Mouse (Mus musculus): ENCODE results near the gene Pdzd2.

Gene Pdzd2

DNA sequence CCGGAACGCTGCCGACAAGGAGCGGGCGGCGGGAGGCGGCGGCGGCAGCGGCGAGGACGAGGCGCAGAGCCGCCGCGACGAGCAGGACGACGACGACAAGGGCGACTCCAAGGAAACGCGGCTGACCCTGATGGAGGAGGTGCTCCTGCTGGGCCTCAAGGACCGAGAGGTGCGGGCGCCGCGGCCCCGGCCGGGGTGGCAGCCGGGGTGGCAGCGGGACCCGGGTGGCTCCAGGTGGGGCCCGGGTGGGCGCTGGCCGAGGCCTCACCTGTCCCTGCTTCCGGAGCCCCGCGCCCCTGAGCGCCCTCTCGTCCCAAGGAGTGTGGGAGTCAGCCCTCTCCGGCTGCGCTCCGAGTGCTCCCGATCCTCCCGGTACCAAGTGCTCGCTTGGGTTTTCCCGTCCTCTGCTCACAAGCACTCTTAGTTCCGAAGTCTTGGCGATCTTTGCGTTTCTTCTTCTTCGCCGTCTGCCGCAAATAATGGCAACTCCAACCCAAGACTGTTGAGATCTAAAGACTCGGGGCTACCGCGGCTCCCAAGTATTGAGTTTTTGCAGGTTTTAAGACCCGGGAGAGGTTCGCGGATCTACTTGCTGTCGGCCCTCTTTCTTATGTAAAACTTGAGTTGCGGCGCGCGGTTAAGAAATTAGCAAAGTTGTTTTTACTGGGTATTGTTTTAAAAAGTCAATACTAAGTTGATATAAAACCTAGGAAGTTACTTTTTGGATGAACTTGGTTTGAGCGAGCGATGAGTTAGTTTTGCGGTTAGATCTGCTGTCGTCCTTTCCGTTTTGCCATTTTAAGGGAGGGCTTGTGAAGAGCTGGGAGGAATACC is 417.7 kb downstream of the Pdzd2 start, which contains the start of gene 1810049J17Rik:
TSS of gene 1810049J17Rik (minus strand) at position 112 of the 834 bp plus-strand sequence.
- in situ Hi-C loops (cut with MboI, MseI), result no loop called here

DNA sequence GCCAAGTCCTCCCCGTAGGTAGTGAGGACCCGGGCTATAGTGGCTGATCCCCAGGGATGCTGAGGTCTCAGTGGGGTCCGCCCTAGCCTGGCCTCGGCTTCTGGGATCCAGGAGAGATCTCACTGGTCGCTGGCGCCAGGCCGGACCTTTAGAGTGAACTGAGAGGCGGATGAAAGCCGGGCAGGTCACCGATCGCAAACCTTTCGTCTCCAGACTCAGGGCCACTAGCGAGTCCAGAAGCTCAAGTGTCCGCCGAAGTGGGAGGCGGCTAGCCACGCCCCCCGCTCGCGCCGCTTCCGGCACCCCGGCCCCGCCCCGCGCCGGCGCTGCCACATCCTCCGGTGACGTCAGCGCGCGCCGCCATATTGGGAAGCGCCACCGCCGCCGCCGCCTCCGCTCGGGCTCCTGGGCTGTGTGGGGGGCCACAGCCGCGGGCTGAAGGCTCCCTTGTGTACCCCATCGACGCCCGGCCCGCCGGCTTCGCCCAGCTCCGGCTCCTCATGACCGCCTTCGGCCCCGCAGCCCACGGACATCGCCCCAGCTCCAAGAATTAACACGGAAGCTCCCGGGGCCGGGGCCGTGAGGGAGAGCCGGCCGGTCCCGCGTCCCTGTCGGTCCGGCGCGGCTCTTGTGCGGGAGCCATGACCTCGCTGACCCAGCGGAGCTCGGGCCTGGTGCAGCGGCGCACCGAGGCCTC is 418.5 kb downstream of the Pdzd2 start, which contains the start of gene Golph3:
TSS of gene Golph3 (plus strand) at position 360 of the 697 bp plus-strand sequence.
- in situ Hi-C loops (cut with MboI, MseI), result no loop called here

DNA sequence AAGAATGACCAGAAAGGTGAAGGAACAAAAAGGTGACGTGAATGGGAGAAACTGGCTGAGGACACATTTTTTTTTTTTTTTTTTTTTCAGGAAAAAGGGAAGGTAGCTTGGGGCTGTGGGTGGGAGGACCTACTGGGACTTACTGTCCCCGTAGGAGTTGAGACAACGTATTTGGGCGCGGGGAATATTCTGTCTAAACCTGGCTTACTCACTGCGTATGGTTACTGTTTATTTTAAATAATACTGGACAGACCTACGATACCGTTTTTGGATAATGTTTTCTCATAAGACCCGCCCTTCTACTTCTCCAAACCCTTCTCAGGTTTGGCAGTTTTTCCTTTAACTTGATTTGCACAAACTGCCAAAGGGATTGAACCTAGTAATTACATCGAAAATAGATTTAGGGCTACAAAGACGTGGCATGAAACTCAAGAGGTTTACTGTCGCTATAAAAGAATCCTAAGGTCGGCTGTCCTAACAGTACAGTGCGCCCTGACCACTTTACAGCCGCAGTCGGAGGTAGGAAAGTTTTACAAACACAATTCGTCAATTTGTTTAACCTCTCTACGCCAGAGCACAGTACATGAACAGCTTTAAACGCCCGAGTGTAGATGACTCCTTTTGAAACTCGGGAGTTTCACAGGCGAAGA is 419.2 kb downstream of the Pdzd2 start:
- in situ Hi-C loops (cut with MboI, MseI), result no loop called here

DNA sequence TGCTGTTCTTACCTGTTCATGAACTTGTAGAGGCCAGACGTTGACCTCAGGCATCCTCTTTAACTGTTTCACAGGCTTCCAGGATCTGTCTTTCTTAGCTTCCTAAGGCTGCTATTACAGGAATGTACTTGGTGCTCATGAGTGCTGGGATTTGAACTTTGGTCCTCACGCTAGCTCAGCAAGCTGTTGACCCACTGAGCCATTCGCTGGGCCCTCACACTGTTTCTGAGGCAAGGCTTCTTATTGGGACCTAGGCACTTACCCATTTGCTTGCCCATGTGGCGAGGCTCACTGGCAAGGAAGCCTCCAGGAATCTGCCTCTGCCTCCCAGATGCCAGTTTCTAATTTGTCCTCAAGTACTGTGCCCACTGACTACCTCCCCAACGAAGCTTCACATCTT is 419.8 kb downstream of the Pdzd2 start:
- in situ Hi-C loops (cut with MboI, MseI), result no loop called here

DNA sequence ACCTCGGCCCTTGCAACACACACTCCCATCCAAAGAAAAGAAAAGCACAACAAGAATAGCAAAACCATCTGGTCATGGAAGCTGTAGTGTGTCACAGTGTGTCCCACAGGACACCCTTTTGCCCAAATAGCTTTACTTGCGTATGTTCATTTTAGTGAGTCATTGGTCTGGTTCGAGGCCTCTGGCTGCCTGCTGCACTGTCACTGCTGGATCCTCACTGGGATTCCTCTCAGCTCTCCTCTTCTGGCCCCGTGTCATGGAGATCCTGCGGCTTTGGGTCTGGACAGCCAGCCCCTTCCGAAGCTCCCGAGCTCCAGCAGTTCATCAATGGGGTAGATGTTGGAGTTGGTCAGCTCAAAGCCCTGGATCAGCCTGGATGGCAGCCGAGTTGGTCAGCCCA is 421.3 kb downstream of the Pdzd2 start:
- in situ Hi-C loops (cut with MboI, MseI), result no loop called here

DNA sequence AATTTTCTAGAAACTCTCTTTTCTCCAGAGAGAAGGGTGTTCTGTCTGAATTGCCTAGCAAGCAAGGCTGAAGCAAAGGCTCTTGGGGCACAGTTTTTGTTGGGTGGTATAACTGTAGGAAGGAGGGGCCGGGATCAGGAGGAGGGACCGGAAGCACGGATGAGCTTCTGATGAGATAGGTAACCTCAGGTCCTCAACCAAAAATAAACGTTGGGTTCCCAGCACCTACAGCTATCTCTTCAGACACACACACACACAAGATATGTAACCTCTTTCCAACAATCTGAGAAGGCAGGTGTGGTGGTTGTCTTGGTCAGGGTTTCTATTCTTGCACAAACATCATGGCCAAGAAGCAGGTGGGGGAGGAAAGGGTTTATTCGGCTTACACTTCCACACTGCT is 422.4 kb downstream of the Pdzd2 start:
- in situ Hi-C loops (cut with MboI, MseI), result no loop called here

DNA sequence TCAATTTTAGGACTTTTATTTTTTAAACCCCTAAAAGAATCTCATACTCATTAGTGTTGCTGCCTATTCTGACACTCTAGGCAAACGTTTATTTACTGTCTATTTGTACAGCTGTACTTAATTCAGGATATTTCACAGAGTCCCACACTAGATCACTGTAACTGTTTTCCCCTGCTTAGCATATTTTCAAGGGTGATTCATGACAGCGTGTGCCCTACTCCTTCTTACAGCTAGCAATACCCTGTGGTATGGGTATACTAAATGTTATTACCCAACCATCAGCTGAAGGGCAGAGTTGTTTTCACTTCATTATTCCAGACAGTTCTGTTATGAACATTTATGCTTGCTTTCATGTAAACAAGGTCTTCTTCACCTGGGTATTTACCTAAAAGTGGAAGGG is 423.7 kb downstream of the Pdzd2 start:
- in situ Hi-C loops (cut with MboI, MseI), result no loop called here

DNA sequence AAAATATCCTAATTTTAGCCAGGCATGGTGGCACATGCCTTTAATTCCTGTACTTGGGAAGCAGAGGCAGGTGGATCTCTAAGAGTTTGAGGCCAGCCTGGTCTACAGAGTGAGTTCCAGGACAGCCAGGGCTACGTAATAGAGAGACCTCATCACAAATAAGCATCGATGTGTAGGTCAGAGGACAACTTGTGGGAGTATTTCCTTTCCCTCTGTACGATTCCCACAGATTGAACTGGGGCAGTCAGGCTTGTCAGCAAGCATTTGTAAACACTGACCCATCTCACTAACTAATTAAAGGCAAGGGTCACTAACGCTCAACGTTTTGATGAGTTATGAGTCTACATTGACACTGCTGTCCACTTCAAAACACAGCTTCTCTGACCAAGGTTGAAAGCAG is 425.1 kb downstream of the Pdzd2 start:
- in situ Hi-C loops (cut with MboI, MseI), result no loop called here

DNA sequence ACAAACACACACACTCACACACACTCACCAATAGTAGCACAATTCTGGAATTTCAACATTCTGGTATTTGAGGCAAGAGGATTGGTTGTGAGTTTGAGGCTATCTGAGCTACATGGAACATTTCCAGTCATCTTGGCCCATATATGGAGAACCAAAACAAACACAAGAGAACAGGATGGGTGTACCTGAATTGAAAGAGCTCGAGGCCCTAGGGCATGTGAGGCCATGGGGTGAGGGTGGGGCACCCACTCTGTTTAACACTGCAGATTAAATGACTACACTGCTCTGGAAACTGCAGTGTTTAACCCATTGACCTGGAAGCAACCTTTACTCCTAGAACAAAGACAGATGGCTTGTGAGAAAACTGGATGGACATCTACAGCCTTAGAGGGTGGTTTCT is 426.5 kb downstream of the Pdzd2 start:
- in situ Hi-C loops (cut with MboI, MseI), result no loop called here

DNA sequence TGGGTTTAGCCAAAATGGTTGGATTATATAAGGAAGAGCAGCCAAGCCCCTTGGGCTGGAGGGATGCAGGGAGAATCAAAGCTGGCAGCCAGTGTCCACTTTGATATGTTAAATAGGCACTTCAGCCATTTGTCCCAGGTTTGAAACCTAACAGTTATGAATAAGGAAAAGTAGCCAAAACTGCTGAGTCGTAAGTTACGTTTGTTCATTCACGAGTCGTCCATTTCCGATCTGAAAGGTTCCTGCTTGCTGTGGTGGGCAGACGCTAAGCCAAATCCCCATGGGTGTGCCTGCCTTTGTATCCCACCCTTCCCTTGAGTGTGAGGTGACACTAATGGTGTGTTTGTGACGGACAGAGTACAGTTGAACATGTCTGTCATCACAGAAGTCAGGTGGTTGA is 428.3 kb downstream of the Pdzd2 start:
- in situ Hi-C loops (cut with MboI, MseI), result no loop called here

DNA sequence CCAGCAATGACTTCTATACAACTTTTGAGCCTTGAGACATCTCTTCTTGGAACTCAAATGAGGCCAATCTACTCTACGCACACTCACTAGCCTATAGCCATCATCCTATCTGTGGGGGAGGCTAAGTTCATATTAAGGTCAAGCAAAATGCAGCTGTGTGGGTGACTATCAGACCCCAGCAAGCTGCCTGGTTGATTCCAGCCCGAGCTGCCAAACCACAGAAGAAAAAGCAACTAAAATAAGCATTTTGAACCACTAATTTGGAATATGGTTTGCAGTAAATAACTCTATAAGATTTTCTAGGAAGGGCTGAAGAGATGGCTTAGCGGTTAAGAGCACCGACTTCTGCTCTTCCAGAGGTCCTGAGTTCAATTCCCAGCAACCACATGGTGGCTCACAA is 429.0 kb downstream of the Pdzd2 start:
- in situ Hi-C loops (cut with MboI, MseI), result no loop called here

All from T-helper 1 cell (primary cell).